Mouse (Mus musculus) retina, adult 2 months (tissue): Measurements from ENCODE around the gene Camk2b.

Source experiments
- DNase-seq: peaks from one replicate; pipeline ENCODE4 v3.0.0-alpha.2; 2012; ENCODE audit warnings: low read depth, low spot score

The Camk2b gene

DNA sequence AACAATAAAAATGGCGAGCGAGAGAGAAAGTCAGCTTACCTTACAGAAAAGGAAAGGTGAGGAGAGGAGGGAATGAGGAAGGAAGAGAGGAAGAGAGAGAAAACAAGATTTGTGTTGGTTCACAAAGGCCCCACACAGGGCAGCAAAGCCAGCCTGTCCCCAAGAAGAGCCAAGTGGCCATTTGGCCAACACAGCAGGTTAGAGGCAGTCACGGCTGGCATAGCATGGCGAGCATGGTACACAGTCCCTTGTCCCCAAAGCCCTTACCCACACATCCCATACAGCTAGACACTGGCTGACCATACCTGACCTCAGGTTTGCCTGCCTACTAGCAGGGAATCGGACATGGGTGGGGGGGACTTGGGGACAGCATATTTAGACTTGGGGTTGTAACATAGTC lies 82.5 kb downstream of the Camk2b start:
- no peak for DNase-seq

GRCm38 (mm10) chr11:5981323-5981722 lies 84.8 kb downstream of the Camk2b start:
- no peak for DNase-seq

- DNase-seq: no peak
Measured at GRCm38 (mm10) chr11:5980561-5980960, 85.6 kb downstream of the Camk2b start.

DNA sequence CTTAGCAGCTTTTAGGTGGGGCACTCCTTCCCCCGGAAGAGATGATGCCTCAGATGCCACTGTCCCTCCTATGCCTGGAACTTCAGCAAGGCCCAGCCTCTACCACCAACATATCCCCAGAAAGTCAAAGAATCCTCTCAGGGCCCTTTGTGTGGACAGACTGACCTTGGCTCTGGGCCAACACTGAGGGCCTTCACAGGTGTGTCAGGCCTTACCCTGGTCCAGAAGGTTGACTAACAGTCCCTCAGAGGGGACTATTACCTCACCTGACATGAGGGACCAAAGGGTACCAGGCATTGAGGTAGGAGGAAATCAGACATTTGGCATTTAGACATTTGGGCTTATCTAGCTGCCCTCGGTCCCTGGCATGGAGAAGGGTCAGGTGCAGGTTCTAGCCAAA lies 86.1 kb downstream of the Camk2b start:
- DNase-seq: no peak

DNA sequence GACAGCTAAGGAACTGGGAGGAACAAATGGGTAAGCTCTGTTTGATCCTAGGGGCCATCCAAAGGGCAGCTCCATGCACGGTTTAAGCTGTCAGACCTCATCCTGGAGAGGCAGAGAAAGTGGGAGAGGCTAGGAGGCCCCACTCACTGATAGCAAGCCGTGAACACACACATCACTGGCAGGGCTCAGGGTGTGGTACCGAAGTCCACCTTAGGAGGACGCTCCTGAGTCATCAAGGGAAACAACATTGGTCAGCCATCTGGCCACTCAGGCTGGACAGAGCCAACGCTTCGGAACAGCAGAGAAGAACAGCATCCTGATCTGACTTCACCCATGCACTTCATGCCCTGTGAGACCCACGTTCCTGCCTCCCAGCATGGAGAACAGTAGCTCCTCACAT lies 87.1 kb downstream of the Camk2b start:
- no peak for DNase-seq

DNA sequence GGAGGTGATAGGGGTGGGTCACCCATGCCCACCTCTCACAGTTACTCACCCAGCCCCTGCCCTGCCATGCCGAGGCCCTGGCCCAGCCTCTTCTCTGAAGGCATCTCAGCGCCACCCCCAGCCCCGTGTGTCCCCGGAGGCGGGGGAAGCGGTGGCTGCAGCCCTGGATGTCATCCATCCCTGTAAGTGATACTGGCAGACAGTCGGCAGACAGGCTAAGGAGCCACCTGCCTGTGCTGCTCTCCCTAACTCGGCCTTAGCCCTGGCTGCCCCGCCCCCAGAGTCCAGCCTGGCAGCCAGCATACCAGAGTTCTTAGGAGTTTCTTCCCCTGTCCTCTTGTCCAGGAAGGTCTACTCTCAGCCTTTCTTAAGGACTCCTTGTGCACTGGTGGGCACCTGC lies 90.1 kb downstream of the Camk2b start:
- DNase-seq: no peak

DNA sequence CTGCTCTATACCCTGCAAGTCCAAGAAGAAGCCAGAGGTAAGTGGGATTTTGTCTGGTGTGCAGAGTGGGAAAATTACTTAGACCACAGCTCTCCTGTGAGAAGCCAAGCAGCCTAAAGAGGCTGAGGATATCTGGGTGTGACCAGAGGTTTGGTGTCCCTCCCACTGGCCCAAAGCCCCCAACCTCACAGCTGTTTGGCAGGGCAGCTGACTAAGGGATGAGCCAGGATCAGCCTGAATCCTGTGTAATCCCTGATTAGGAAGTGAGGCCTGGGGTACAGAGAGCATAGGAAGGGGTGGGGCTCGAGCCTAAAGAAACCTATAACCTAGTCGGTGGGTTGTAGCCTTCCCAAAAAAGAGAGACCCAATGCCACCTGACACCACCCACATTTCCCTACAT lies 91.1 kb downstream of the Camk2b start:
- DNase-seq: peak; percentile 73

GRCm38 (mm10) chr11:5974053-5974452 lies 92.1 kb downstream of the Camk2b start:
- no peak for DNase-seq

DNA sequence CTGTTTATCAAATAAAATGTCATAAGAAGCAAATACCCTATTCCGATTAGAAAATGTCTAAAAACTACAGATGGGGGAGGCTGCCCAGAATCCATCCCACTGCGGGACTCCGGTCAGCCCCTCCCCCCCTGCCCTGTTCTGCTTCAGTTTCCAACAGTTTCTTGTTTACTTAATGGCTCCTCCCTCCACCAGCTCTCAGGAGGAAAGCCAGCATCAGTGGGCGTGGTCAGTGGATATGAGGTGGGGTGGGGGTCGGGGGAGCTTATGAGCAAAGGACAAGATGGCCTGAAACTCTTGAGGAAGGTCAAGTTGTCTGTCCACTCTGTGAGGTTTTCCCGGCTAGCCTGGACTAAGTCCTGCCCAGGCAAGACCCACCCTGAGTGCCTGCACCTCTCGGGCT lies 93.0 kb downstream of the Camk2b start:
- DNase-seq: no peak

DNA sequence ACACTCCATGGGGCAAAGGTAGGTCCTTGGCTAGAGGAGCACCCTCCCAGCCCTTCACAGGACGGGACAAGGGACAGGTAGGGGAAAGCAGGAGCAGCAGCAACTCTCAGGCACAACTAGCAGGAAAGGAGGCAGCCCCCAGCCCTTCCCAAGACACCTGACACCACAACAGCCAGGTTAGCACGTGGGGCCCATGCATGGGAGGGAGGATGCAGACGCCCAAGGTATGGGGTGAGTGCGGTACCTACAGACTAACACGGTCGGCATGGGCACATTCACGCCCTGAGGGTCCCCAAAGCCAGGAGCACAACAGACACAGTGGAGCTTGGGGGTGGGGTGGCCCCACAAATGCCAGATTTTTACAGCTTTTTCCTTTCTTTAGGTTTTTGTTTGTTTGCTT lies 95.0 kb downstream of the Camk2b start:
- DNase-seq: no peak

DNA sequence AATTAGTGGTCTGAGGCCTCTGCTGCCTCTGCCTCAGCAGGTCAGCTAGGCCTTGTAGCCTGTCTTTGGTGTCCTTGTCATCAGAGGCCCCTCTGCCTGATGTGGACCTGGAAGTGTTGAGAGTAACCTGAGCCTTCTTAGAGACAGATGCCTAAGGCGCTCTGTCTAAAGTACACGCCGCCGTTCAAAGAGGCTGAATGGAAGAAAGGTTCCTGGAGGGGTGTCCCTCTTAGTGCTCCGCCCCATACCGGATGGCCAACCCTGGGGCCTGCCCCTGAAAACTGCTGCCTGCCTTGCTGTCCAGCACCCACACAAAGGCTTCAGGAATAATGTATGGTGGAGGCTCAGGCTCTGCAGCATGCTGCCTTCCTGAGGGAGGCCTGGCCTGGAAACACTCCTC lies 97.9 kb downstream of the Camk2b start:
- DNase-seq: no peak

GRCm38 (mm10) chr11:5966751-5967150 lies 99.4 kb downstream of the Camk2b start:
- no peak for DNase-seq

DNA sequence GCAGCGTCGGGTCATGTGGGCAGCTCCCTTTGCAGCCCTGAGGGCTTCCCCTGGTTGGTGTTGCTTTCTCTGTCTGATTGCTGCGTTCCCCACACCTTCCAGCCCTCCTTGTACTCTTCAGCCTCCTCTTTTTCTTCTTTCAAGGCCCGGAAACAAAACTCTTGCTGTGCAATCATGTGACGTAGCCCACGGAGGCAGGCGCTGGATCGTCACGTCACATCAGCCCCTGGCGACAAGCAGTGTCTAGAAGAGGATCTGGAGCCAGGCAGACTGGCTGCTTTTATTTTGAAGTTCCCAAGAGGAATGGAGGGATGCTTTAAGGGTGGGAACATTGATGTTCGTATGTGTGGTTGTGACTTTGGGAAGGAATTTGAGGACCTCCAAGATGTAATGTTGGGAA lies 100.3 kb downstream of the Camk2b start:
- no peak for DNase-seq

- DNase-seq: no peak
Measured at GRCm38 (mm10) chr11:5960051-5960450, 106.1 kb downstream of the Camk2b start.

DNA sequence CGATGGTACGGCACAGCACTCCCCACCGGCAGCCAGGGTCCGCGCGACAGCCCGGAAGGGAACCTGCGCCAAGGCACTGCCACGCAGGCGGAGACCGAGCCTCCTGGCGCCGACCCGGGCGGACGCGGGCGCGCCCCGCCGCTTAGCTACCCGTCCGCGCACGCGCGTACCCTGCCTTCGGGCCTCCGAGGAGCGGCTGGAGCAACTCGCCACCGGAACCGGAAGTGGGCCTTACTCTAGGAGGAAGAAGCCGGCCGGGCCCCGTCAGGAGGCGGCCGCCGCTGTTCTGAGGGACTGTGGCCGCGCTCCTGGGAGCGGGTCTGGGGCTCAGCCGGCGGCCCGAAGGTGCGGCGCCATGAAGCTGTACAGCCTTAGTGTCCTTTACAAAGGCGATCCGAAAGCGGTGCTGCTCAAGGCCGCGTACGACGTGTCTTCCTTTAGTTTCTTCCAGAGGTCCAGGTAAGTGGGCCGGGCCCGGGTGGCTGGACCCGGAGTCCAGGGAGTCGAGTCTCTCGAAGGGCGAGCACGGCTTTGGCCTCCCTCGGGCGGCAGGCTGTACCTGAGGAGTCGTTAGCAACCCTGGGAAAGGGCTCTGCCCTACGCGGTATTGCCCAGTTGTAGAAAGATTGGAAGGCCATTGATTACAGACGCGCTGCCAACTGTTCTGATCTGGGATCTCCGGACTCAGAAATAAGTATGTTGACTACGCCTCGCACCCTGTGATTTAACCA lies 110.5 kb downstream of the Camk2b start, which contains the start of gene Ykt6:
Gene Ykt6, plus strand, starts transcription at position 148 of the 731 bp plus-strand sequence.
- peak; percentile 87 for DNase-seq

- DNase-seq: peak; percentile 38
Measured at GRCm38 (mm10) chr11:5954965-5955504, 111.1 kb downstream of the Camk2b start.

- no peak for DNase-seq
Measured at GRCm38 (mm10) chr11:5954435-5954834, 111.7 kb downstream of the Camk2b start.

DNA sequence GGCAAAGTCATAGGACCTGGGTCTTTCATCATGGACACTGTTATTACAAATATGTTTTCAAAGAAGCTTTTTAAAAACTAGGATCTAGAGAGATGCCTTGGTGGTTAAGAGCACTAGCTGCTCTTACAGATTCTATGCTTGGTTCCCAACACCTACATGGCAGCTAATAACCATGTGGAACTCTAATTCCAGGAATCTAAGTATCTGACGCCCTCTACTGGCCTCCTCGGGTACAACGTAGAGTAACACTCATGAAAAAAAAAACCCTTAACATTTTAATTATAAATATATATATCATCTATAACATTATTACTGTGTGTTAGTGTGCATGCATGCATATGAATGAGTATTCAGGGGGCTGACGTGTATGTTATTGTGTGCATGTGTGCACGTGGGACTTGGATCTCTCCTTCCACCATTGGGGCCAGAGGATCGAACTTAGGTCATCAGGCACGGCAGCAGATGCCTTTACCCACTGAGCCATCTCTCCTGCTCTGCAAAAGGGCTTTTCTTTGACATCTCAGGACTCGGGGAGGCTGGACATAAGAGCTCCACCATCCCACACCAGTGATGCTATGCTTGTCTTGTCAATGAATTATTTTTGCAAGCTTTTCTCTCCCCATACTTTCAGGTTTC lies 112.9 kb downstream of the Camk2b start:
- DNase-seq: no peak

DNA sequence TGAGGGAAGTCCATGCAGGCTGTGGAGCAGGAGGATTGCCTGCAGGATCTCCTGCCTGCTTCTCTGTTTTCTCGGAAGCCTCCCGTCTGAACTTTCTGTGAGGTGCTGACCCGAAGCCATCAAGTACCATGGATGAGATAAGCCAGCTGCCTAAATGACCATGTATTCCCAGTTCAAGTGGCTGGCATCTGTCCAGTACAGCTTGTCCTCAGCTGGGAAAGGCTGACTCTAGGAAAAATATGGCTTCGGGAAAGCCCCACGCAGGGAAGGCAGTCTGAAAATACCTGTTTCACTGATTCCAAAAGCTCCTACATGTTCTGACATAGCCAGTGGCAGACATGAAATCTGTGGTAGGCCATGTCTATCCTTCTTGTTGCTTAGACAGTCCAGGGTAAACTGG lies 113.7 kb downstream of the Camk2b start:
- no peak for DNase-seq

DNA sequence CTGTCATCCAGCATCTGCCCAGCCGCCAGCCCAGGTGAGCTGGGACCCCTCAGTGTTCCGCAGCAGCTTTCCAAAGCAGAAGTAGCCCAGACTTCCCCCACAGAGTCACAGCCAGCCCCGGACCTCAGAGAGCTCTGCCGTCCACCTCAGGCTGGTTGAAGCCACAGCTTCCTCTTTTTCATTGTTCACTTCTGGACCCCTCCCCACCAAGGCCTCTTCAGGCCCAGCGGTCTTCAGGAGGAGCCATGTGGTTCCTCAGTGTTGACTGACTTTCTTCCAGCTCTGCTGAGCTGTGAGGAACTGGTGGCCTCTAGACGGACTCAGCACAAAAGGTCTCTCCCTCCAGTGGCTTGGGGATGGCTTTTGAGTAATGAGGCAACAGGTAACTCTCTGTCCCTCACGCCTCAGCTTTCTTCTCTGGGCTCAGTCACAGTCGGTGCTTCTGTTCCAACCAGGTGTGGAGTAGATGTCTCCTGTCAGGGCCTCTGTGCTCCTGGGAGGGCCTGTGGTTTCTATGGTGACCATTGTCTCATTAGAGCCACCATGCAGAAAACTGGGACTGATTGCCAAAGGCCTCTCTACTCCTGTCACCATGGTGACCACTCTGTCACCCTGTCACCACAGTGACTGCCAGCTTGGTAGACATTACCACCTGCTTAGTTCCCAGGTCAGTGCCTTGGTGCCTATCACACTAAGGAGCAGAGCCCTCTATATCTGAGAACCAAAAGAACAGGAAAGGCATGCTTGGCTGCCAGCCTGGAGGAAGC lies 116.4 kb downstream of the Camk2b start, which contains the start of gene Gck:
Gene Gck, minus strand, starts transcription at position 496 of the 767 bp plus-strand sequence.
- DNase-seq: no peak

GRCm38 (mm10) chr11:5948546-5949250 lies 117.5 kb downstream of the Camk2b start:
- DNase-seq: no peak

DNA sequence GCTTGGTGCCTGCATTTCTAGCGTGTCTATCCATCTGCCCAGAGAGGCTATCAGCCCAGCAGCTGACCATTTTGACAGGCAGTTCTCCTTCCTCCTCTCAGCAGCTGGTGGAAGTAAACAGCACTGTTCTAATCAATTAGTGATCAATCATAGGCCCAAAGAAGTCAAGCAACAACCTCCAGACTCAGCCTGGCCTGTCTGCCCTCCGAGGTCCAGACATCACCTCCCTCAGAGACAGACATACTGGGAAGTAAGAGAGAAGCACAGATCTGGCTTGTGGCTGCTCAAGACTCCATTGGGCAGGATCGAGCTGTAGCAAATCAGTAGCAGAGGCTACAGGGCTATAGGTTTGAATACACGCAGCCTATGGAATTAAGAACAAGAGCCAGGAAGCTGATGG lies 118.4 kb downstream of the Camk2b start:
- no peak for DNase-seq
